Mouse (Mus musculus) frontal cortex, postnatal 14 days (tissue): ENCODE results near the gene Rplp2.

Source experiments
- DNase-seq, 2 experiments: peaks; one replicate each; pipeline ENCODE4 v3.0.0; 2022; ENCODE audit warnings: low spot score in 2 of 2

Gene Rplp2

DNA sequence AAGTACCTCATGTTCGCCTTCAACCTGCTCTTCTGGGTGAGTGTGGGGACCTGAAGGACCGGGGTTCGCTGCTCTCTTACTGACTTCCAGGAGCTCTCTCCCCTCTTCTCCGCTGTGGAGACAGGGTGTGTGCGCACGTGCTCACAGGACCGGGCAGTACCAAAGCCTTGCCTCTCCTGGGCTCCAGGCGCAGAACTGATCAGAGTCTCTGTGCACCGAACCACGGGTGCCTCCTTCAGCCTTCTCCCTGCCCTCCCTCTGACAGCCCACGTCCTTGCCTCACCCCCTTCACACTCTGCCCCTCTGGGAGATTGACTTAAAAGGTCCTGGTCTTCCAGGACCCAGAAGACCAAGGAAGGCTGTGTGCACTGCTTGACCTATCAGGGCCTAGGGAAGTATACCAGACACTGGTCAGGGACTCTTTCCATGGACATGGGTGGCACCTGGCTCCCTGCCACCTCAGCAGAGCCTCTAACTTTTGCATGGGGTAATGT is 35.4 kb downstream of the Rplp2 start:
- no peak for DNase-seq

- no peak for DNase-seq
Measured at GRCm38 (mm10) chr7:141483114-141483653, 36.0 kb downstream of the Rplp2 start.

GRCm38 (mm10) chr7:141484186-141485120 is 37.3 kb downstream of the Rplp2 start:
- no peak for DNase-seq

DNA sequence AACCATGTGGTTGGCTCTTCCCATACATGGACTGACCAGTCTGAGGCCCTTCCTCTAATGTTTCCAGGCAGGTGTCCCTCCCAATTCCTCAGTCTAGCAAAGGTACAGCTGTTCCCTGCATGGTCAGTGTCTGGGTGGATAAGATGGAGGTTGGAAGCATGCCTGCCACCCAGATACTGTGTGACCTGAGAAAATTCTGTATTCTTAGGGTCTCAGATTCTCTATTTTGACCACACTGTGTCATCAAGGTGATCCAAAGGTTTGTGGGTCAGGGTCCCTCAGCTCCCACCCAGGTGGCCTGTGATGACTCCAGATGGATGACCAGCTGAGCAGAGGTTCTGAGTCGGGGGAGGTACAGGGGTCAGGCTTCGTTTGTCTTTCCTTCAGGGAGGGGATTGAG is 38.0 kb downstream of the Rplp2 start:
- no peak for DNase-seq

DNA sequence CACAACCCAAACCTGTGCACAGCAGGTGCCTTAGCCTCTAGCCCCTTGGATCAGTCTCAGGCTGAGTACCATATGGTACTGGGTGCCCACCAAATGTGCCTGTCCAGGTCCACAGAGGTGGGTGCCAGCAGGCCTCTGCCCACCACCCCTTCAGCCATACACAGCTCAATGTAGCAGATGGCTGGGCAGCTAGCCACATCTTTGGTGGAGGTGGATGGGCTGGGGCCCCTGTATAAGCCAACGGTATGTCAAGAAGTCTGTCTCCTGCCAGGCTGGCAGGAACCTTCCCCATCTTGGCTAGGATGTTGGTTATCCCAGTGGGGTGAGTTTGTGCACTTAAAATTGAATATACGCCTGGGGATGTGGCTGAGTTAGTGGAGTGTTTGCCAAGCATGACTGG is 38.4 kb downstream of the Rplp2 start:
- no peak for DNase-seq

DNA sequence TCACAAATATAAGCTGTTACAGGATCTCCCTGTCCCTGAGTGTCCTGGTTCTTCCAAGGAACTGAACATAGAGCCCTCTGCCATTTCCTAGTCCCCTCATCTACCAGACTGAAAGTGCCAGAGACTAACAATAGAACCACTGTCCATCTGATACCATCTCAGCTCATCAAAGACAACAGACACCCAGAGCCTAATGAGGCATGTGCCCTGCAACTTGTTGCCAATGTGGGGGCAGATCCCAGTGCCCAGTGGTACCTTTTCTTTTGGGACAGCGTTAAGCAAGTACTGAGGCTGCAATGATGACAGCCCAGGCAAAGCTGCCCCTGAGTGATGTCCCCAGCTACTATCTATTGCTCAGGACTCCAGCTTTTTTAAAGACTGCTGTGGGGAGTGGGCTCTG is 39.1 kb downstream of the Rplp2 start:
- no peak for DNase-seq

- no peak for DNase-seq
Measured at GRCm38 (mm10) chr7:141487141-141487540, 40.0 kb downstream of the Rplp2 start.

DNA sequence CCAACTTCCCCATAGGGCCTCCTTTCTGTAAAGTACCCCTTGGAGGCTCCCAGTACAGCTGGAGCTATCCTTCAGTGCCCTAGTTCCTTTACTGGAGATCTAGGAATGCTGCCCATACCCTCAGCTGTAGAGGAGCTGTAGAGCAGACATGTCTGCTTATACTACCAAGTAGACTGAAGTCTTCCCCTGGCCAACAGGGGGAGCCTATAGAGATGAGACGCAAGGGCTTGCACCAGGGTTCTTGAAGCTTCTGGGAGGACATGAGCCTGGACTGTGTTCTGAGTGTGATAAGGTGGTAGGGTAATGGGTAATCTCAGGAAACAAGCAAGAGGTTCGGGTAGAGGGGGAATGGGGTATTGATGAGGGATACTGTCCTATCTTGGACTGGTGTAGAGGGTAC is 44.0 kb downstream of the Rplp2 start:
- no peak for DNase-seq

GRCm38 (mm10) chr7:141492738-141493137 is 45.6 kb downstream of the Rplp2 start:
- no peak for DNase-seq

DNA sequence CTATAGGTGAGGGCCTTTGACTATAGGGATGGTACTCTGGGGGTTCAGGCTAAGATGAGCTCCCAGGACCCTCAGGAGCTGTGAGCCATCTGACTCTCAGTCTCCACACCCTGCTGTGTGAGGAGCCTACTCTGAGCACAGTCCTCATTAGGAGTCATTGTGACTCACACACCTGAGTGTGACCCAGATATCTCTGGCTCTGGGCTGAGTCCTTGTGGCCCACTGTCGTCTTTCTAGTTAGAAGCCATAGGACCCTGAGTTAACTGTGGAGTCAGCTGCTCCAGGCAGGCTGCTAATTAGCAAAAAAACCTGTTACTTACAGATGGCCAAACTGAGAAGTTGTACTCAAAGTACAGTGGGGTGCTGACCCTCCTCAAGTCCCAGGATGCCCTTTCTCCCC is 46.6 kb downstream of the Rplp2 start:
- no peak for DNase-seq

DNA sequence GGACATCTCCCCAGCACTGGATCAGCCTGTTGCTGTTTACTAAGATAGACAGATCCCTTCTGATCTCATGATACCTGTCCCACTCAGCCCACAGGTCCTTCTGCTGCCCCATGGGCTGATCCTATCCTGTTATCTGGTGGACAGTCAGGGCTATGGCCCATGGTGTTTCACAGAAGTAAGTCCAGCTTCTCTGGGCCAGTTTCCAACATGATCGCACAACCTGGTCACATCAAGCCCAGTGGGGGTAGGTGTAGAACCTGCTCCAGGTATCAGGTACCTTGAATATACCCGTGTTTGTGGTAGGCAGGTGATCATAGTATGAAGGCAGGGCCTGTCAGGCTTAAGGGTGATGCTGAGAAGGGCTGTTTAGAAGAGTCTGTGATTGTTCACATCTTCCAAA is 48.2 kb downstream of the Rplp2 start:
- no peak for DNase-seq

DNA sequence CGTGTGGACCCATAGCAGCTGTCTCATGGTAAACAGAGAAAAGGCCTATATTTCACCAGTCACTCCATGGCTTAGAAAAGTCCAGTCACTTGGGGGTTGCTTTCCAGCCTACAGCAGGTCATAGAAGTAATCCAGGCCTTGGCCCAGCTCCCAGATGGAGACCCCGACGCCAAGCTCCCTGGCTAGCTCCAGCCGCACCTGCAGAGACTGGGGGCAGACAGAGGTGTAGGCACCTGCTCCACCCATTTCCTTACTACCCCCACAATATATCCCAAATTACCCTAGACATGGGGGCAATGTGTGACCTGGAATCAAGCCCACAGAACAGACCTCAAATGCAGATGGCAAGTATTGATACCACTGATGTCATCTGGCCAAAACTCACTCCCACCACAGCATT is 48.8 kb downstream of the Rplp2 start:
- no peak for DNase-seq

DNA sequence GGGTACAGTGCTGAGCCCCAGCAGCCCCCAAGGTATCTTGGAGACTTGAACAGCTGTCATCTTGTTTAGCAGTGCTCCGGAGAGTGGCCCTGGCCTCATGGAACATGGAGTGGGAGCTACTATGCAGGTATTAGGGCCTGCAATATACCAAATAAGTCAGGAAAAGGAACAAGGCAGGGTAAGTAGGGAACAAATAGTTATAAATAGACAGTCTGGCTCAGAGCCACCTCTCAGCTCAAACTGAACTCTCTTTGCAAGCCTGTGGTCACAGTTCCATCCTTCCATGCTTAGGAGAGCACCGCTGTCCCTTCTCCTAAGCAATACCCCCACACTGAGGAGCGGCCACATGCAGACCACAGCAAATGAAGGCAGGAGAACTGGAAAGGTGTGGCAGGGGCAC is 50.4 kb downstream of the Rplp2 start:
- no peak for DNase-seq
